ENCODE assay signal across 17 mouse cellular contexts in the genomic region with DNA sequence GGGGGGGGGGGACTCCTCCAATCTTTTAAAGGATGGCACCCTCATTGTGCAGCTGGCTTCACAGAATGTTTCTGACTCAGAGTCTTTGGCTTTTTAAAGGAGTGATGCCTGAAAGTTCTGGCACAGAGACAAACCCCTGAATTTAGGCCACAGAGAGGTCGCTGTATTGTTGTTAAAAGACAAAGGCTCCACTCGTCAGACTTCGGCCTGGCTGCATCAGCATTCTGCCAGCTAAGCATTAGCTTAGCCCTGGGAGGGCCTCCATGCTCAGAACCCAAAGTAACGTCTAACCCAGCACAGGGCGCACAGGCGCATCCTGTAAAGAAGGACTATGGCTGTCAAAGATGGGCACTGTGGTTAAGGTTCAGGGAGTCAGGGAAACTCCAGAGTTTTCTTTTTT.
DNase-seq lines count a peak whose midpoint lies in the region; ATAC-seq lines count a peak whose summit lies in the region.
"Had no signal": no experiment of that assay in that cellular context is flagged by ENCODE, and none has a peak within 500 bp of the region (broad histone marks: within the 10 kb centered on the region; RNA-seq: fewer than 3 reads in every experiment).

No protein-coding gene starts in this region.

- no peak overlapping the region for H3K4me2 ChIP-seq in hindbrain, embryonic 11.5 days (replicated peaks; ENCODE audit: low read depth, low read length)
- H3K4me2 ChIP-seq in hindbrain, embryonic 13.5 days, result no peak overlapping the region
- no peak overlapping the region for H3K4me2 ChIP-seq in midbrain, embryonic 14.5 days (ENCODE audit: low read length)
- H3K4me2 ChIP-seq: liver, embryonic 12.5 days had no signal

- 0 out of 2 replicates have a peak overlapping the region, but pooled peaks have one; percentile 6 for H3K27ac ChIP-seq in hindbrain, embryonic 11.5 days (ENCODE audit: low read depth, low read length)
- no peak overlapping the region for H3K27ac ChIP-seq in hindbrain, embryonic 13.5 days
- H3K27ac ChIP-seq in midbrain, embryonic 14.5 days (replicated peaks; ENCODE audit: low read depth, low read length), result no peak overlapping the region
- H3K27ac ChIP-seq: liver, embryonic 12.5 days; stomach, postnatal 0 days had no signal

- H3K27me3 ChIP-seq in hindbrain, embryonic 11.5 days (ENCODE audit: control insufficient read depth, insufficient read depth, low read length), result no peaks in the 10 kb centered on the region
- no peaks in the 10 kb centered on the region for H3K27me3 ChIP-seq in hindbrain, embryonic 13.5 days
- no peaks in the 10 kb centered on the region for H3K27me3 ChIP-seq in midbrain, embryonic 14.5 days (ENCODE audit: control insufficient read depth, insufficient read depth, low read length)
- H3K27me3 ChIP-seq: liver, embryonic 12.5 days had no signal

- no peak overlapping the region for H3K4me3 ChIP-seq in hindbrain, embryonic 11.5 days (ENCODE audit: low read depth, low read length)
- no peak overlapping the region for H3K4me3 ChIP-seq in hindbrain, embryonic 13.5 days
- no peak overlapping the region for H3K4me3 ChIP-seq in midbrain, embryonic 14.5 days (replicated peaks; ENCODE audit: low read depth, low read length)
- H3K4me3 ChIP-seq: liver, embryonic 12.5 days had no signal

- WGBS in hindbrain, embryonic 11.5 days, result 25% methylated on average over 6 of the region's 6 CpGs
- WGBS in hindbrain, embryonic 13.5 days, result 16% methylated on average over 6 of the region's 6 CpGs
- 13% methylated on average over 6 of the region's 6 CpGs for WGBS in midbrain, embryonic 14.5 days

- H3K9ac ChIP-seq in hindbrain, embryonic 11.5 days (ENCODE audit: low read depth, low read length), result no peak overlapping the region
- H3K9ac ChIP-seq in hindbrain, embryonic 13.5 days, result no peak overlapping the region
- H3K9ac ChIP-seq in midbrain, embryonic 14.5 days (replicated peaks; ENCODE audit: low read length), result no peak overlapping the region
- H3K9ac ChIP-seq: liver, embryonic 12.5 days had no signal

- no peaks in the 10 kb centered on the region for H3K9me3 ChIP-seq in hindbrain, embryonic 11.5 days (ENCODE audit: control insufficient read depth, low read length)
- H3K9me3 ChIP-seq in hindbrain, embryonic 13.5 days, result no peaks in the 10 kb centered on the region
- no peaks in the 10 kb centered on the region for H3K9me3 ChIP-seq in midbrain, embryonic 14.5 days (ENCODE audit: control insufficient read depth, low read length)
- H3K9me3 ChIP-seq: liver, embryonic 12.5 days had no signal

- peak; percentile 40; the same call in 1 of the 2 replicates for ATAC-seq in hindbrain, embryonic 11.5 days (ENCODE audit: low FRiP score)
- ATAC-seq in hindbrain, embryonic 13.5 days (ENCODE audit: low FRiP score), result no peak
- ATAC-seq in midbrain, embryonic 14.5 days (ENCODE audit: low FRiP score, low TSS enrichment), result no peak
- ATAC-seq: intestine, embryonic 16.5 days; liver, embryonic 12.5 days; lung, postnatal 0 days had no signal

- no peaks in the 10 kb centered on the region for H3K36me3 ChIP-seq in hindbrain, embryonic 11.5 days (ENCODE audit: control insufficient read depth, insufficient read depth, low read length)
- no peaks in the 10 kb centered on the region for H3K36me3 ChIP-seq in hindbrain, embryonic 13.5 days
- no peaks in the 10 kb centered on the region for H3K36me3 ChIP-seq in midbrain, embryonic 14.5 days (ENCODE audit: control insufficient read depth, insufficient read depth, low read length)

- DNase-seq in hindbrain, embryonic 11.5 days (ENCODE audit: low spot score), result peak; percentile 37
- DNase-seq in NIH3T3 (ENCODE audit: low read depth), result peak; percentile 58
- peak; percentile 45 for DNase-seq in embryo, embryonic 11 days
- DNase-seq in midbrain, embryonic 14.5 days, result peak; percentile 50
- DNase-seq in adrenal gland, postnatal 25 days, result no peak
- DNase-seq in layer of hippocampus, adult 9-11 months, result no peak
- DNase-seq: adrenal gland, postnatal 10 days; kidney, postnatal 25 days; layer of hippocampus, postnatal 36 days; left cerebral cortex, postnatal 4 days; right cerebral cortex, adult 18-20 months; thymus, postnatal 36 days had no signal

- peaks cover 2% of the 10 kb centered on the region; the same call in 1 of the 2 replicates for H3K4me1 ChIP-seq in hindbrain, embryonic 11.5 days (replicated peaks; ENCODE audit: control insufficient read depth, insufficient read depth, low read length)
- peaks cover 41% of the 10 kb centered on the region for H3K4me1 ChIP-seq in hindbrain, embryonic 13.5 days (replicated peaks)
- H3K4me1 ChIP-seq in midbrain, embryonic 14.5 days (ENCODE audit: control insufficient read depth, insufficient read depth, low read length), result peaks cover 27% of the 10 kb centered on the region

Comparison
In these comparisons a context has a peak if more than half of its experiments do, and no peak if none do; other contexts are left out.
1. DNase-seq: peak in hindbrain, embryonic 11.5 days (single experiment), NIH3T3 (single experiment), embryo, embryonic 11 days (single experiment) and midbrain, embryonic 14.5 days (single experiment); none in adrenal gland, postnatal 25 days (single experiment) and layer of hippocampus, adult 9-11 months (single experiment).